Mouse (Mus musculus) layer of hippocampus, adult 18-20 months (tissue): Measurements from ENCODE around the gene Rbms1. TPM values are rescaled to one million over a fixed set of nuclear protein-coding genes. Genes with fewer than 3 reads are reported as not detected.

ENCODE experiments used
- DNase-seq, 2 experiments: peaks; one replicate each; pipeline ENCODE4 v3.0.0; 2022; ENCODE audit warnings: low spot score in 2 of 2
- total RNA-seq, 2 experiments: library from RNA; stranded (reverse); gene quantifications; 2 replicates each; pipeline ENCODE4 v1.2.3; 2021

Rbms1 gene
- total RNA-seq, 2 experiments from 2014 or later = 11.7 to 12.8 TPM

DNA sequence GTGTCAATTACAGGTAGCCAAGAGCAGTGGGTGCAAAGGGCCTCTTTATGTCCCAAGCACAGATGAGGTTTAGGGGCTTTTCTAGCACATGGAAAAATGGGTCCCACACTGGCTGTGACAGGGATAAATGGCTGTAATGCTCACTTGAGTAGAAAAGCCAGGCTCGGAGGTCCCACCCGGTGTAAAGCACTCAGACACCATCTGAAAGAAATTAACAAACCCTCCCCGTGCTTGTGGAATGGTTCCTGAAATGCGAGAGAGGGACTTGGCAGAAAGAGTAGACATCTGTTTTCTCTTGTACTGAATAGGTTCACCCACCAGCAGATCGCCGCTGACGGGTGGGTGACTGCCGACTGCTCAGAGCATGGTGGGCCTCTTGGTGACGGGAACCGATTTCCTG is 176.7 kb downstream of the Rbms1 start:
- DNase-seq = peak in 1 of 2 experiments; percentile 34

DNA sequence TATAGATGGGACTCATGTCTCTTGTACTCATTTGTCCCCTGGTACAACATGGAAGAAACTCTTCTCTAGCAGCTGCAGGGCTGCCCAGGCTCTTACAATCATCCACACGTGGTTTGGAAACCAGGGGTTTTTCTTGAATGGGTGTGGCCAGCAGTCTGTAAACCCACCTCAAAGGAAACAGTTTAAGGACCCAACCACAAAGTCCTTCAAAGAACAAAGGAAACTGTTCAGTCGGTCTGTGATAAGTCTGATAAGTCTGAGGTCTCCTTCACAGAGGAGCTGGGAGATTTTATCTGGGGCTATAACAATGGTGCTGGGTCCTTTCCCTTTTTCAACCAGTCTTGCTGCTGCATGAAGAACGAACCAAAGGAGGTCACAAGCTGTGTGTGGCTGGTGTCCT is 188.5 kb downstream of the Rbms1 start:
- DNase-seq = no peak

DNA sequence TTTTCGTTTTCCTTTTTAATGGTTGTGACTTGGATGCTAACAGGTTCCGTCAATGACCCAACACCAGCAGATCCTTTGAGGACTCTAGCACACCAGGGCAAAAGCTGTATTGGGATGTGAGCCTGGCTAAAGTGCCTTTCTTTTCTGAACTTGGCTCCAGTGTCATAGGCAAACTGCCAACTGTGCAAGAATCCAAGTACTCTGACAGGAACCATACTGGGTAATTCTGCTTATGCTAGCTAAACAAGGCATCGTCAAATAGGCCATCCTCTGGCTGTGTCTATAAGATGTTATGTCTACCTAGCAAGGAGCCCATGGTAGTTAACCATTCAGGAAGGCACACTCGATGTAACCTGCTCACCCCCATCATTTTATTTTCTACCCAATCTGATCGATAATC is 189.4 kb downstream of the Rbms1 start:
- no peak for DNase-seq

DNA sequence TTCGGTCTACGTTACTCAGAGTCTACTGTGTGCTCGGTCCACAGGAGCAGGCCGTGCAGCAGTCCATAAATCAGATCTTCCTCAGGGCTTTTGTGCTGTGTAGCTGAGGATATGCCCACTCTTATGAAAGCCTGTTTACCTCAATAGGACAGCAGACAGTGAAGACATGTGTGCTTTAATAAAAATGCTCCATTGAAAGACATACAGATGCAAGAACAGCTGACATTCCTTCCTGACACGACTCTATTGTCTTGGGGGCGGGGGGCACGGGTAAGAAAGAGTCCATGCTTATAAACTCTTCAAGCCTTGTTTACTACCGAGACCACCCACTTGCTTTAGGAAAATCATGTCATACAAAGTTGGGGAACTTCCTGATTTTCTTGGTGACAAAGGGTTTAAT is 196.6 kb downstream of the Rbms1 start:
- no peak for DNase-seq

DNA sequence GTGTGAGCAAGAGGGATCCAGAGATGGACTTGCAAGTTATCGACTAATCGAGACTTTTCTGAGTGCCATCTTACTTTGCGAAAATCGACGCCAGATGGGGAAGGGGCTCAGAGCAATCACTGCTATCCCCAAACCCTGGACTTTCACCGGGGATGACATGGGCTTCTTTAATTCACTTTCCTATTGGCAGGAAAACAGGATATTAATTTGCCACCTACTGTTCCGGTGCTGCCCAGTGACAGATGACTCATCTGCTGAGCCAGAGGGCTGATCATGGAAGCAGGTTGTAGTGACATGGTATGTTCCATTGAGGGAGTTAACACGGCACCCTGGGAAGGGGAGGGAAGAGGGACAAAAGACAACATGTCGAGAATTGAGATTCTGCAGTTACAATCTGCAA is 206.8 kb downstream of the Rbms1 start:
- no peak for DNase-seq

DNA sequence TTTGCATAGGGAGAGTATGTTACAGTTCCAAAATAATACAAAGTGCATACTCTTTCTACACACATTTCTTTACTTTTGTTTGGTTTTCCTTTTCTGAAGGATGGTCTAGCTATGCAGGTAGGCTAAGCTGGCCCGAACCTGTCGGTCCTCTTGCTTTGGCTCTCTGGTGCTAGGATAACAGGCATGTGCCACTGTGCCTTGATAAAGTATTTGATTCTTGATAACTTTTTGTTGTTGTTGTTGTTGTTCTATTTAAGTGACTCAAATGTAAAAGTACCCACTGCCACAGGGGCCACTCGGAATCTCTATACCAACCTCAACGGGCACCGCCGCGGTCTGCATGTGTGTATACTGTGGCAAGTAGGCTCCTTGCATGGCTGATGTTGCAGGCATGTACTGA is 207.9 kb downstream of the Rbms1 start:
- no peak for DNase-seq

DNA sequence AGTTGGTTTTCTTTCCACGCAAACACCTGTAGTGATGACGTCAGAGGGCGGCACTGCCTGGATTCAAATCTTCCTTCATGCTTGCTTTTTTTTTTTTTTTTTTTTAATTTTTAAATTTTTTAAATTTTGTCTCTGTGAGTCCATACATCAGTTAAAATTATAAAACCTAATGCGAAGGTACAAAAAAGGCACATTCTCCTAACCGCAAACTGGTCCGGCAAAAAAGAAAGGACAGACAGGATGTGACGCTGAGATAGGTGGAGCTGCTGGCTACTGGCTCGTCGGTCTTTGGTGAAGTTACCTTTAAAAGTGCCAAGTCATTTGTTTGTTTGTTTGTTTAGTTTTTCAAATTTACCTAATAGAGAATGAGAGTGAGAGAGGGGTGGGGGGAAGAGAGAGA is 211.7 kb downstream of the Rbms1 start:
- DNase-seq = no peak

DNA sequence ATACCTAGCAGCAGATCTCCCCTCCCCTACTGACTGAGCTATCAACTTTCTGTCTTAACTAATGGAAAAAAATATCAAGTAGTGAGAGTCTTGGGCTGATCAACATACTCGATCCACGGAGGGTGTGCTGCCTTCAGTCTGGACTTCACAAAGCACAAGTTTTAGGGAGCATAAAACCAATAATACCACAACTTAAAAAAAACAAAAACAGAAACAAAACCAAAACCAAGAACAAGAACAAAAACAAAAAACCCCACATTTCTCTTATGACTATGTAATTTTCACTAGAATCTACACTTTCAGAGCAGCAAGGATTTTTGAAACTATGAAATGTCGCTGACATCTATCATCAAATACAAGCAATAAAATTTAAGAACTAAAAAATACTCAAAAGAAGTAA is 212.4 kb downstream of the Rbms1 start:
- DNase-seq = no peak

DNA sequence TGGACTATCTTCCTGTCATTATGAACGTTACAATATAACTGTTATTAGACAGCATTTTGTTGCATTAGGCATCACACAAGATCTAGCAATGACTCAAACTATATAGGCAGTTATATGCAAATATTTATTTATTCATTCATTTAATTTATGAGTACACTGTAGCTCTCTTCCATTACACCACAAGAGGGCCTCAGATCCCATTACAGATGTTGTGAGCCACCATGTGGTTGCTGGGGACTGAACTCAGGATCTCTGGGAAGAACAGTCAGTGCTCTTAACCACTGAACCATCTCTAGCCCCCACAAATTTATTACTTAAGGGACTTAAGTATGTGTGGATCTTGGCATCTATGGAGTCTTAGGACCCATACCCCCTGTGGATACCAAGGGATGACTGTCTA is 214.4 kb downstream of the Rbms1 start:
- no peak for DNase-seq

DNA sequence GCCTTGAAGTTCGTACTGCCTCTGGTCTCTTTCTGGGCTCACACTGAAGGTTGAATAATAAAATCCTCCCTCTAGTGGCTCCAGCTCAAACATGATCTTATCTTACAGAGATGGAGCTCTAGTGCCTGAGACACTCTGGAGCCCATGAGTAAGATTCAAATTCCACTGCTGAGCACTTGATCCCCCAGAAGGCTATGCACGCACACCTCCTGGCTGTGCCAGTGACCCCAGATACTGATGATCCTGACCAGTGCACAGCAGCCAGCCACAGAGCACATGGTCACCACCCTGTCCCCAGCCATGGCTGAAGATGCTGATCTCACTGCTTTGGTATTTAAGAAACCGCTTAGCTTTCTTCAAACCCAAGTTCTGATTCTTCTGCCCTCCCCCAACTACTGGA is 215.4 kb downstream of the Rbms1 start:
- no peak for DNase-seq

DNA sequence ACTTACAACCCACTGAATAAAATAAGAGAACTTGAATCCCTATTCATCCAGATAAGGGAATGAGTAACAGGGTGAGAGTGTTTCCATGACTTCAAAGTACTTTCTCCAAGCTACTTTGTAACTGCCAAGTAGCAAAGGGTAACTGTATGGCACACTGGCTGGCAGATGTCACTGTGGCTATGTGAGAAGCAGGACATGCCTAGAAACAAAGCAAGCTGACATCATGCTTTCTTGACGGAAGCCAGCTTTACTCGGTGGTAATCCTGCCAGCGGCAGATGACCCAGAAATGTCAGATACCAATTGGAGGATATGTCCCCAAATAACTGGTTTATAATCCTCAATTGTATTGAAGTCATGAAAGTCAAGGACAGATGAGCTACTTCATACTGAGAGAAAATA is 218.3 kb downstream of the Rbms1 start:
- DNase-seq = no peak

DNA sequence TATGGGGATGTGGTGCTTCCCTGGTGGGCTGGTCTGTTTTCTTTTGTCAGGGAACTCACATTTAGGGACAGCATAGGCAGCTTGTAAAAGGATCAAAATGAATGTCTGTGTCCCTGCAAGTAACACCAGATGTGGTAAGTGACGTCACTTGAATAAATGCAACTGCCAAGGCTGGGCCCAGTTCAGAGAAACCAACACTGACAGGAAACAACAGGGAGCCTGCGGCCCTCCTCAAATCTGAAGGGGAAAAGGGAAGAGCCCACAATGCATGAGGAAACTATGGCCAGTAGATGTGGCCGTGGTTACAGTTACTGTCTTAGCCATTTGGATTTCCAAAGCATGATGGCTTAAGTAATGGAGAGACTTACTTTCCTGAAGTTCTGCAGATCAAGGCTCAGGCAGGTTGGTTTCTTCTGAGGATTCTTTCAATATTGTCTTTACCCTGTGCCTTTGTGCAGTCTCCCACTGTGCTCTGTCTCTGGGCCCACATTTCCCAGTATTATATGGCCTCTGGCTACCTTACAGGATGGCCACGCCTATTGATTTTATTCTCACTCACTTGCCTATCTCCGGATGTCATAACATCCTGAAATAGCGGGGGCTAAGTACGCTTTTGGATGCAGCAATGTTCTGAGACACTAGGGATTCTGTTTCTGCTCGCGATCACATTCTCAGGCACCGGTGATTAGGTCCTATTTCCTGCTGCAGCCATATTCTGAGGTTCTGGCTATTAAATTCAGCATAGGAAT is 223.4 kb downstream of the Rbms1 start:
- DNase-seq = no peak

DNA sequence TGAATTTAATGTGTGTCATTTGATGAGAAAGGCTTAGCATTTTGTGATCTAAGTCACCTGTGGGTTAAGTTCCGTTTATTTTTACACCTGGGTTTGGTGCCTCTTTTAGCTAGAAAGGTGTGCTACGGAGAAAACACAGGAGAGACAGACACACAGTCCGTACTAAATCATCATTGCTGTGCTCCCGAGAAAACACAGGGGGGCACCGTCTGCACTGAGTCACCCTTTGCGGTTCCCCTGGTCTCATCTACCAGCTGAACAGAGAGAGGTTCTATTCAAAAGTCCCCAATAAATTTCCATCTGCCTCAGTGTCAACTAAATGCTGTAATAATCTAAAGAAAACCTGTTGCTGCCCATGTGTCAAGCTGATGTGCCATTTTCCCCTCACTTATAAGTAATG is 232.1 kb downstream of the Rbms1 start:
- DNase-seq = no peak

DNA sequence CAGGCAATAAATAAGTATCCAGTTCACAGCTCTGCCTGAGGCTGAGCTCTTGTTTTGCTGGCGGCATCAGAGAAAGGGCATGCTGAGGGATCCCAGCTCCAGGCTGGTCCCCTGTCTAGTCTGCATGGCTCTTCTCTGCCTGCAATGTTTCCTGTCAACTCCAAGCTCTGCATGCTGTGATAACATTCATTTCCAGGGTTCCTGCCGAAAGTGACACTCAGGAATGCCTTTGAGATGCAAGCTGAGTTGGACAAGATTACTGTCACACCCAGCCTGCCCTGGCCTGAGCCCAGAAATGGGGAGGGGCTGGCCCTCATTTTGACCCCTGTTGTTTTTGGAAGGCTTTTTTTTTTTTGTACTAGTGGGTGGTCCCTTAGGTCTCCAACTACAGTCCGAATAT is 233.0 kb downstream of the Rbms1 start:
- no peak for DNase-seq

DNA sequence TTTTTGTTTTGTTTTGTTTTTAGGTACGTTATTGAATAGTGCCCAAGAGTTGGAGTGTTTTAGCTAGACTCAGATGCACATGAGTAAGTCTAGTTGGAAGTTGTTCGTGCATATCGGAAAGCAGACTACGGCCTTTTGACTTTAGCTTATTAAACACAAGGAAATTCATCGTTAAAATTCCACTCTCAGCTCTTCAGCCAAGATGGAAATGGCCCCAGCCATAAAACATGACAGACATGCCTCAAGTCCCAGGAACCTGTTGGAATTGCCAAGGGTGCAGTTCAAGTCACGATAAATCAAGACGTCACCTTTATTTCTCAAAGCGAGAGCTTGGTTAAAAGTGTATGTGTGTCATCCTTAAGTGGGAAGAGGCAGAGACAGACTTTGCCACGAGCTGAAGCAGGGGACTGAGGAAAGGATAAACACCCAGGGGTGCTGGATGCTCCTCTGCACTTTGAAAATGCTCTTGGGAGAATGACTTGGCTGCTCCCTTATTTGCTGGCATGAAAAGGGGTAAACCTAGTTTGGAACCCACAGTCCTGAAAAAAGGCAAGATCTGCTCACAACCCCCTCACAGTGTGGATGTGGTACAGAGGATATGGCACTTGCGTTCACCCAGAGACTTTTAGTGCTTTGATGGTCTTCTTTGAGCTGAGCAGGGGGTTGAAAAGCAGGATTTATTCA is 233.9 kb downstream of the Rbms1 start:
- no peak for DNase-seq

DNA sequence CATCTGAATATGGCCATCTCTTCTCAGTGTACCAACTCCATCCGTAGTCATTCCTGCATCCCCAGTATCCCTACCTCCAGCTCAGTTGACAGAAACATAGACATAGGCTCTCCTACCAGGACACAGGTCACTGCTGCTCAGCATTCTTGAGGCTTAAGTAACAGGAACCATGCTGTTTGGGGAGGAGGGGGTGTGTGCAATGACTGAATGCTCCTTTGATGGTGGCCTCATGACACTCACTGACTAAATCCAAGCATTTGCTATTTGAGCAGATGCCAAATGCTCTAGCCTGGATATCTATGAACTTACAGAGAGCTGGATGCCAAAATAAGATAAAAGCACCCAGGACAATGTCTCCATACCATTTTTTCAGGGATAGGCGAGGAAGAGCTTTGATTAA is 238.3 kb downstream of the Rbms1 start:
- no peak for DNase-seq

DNA sequence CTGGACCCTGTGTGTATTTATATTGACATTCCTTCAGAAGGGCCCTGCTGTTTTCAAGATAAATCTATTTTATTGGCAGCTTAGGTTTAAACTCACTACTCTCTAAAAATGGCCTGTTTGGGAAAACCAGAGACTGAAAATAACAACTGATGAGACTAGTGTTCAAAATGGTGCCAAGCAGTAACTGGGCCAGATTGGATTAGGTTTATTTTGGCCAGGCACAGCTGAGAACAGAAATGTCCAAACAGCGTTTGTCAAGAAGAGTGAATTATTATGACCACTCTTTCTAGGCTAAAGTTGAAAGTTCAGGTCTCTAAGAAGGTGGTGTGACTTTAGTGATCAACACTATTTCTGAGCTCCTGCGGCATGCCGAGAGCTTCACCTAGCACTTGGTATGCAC is 240.0 kb downstream of the Rbms1 start:
- no peak for DNase-seq

DNA sequence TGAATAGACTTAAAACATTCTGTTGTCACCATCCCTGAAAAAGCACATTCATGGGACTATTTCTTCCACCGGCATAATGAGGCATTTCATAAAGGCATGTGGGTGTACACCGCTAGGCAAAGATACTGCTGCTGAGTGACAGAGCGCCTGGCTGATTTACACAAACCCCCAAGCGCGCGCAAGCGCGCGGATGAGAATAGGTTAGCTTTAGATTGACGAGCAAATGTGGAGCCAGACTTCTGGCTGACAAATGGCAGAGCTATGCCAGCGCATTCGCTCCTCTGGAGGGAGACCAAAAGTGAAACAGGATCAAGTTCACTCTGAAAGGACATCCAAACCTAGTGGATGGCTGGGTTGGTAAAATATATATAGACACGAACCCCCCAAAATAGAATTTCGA is 240.5 kb downstream of the Rbms1 start, which contains the start of gene Itgb6:
Gene Itgb6 (minus strand): TSS at position 130 of the 400 bp plus-strand sequence.
- DNase-seq = peak; percentile 75 to 85

DNA sequence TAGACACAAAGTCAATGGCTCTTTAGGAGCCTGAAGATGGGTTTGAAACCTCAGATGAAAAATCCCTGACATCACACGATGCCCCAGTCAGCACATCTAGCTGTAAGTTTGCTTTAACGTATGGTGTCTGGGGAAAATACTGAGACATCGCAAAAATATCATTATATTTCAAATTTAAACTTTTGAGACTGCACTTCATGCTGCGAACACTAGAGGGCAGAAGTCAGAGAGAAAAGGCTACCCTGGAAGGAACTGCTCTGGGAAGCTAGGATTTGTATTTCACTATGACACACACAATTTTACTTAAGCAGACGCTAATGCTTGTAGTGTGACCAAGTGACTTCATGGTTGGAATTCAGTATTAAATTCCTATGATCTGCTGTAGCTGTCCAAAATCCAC is 242.1 kb downstream of the Rbms1 start:
- DNase-seq = peak in 1 of 2 experiments; percentile 33

DNA sequence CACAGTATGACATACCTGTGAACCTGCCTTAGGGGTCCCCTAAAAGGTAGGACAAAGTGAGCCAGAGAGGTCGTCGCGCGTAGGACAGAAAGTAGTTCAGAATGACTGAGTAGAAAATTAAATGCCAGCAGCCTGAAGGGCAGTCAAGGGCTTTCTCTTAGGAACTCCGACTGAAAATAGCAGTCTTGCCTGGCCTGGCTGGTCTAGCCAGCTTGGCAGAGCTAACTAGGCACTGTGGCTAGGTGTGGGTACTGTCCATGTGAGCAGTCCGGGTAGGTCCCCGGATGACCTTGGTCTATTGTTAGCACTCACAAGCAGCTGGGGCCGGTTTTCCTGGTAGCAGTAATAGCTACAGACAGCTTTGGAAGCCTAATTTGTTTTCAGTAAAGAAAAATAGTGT is 242.8 kb downstream of the Rbms1 start:
- no peak for DNase-seq

DNA sequence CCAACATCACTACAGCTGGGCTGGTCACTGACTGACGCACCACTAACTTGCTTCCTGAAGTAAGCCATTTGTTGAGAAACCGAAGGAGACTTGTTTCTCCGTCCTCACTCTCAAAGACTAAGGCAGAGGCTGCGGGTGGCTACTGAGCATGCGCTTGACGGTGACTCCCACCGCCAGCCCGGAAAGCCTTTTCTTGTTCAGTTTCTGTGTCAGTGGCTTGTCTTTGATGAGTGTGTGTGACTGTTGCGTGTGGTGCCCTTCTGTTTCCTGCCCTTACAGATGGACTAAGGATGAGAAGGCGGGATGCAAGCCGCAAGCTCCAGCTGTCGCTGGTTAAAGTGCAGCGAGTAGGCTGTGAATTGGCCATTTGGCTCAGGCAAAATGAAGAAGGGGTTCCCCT is 245.6 kb downstream of the Rbms1 start:
- peak; percentile 19 to 44 for DNase-seq

DNA sequence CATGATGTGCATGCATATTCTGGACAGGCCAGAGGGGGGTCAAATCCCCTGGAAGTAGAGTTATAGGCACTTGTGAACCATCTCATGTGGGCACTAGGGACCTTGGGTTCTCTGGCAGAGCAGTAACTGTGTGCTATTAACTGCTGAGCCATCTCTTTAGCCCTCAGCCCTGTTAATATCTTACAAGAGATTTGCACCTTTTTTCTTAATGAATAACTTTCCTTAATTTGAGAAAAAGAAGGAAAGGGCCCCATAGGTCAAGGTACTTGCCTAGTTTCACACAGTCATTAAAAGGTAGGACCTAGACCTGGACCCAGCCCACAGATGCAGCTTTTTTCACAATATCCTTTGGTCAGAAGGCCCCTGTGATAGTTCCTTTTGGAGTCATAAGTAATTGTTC is 246.4 kb downstream of the Rbms1 start:
- DNase-seq = no peak

DNA sequence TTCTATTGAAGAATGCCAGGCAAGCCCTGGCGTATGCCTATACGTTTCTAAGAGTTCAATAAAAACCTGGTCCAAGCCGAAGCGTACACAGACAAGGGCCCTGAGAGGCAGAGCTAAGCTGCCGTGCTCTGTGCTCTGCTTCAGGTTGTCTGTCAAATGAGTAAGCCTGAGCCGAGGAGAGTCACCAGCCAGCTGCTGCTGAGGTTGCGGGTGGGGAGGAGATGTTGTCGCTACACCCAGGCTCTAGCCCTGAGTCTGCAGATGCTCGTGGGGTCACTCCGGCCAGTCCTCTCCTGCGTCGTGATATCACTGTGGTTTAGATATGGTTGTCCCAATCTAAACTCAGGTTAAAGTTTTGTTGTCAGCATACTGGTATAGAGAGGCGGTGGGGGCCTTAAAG is 247.2 kb downstream of the Rbms1 start:
- no peak for DNase-seq
